Mouse (Mus musculus) stomach, postnatal 0 days (tissue): ENCODE results near the gene Tubg1. TPM values are rescaled to one million over a fixed set of nuclear protein-coding genes. Genes with fewer than 3 reads are reported as not detected.

ENCODE experiments used
- ATAC-seq: fragments of 200-750 bp; cut with Nextera tagmentation; 2 replicates; pipeline ENCODE4 v1.8.0; 2017; ENCODE audit not compliant: low FRiP score, low TSS enrichment
- DNase-seq: peaks from one replicate; pipeline ENCODE4 v3.0.0-alpha.2; 2016; ENCODE audit warnings: low spot score
- H3K27ac ChIP-seq: fragments of 300-500 bp; sonication (generic); replicated peaks from 2 replicates; pipeline ENCODE4 v1.5.1; 2014; ENCODE audit warnings: mild to moderate bottlenecking, control low read depth
- H3K27me3 ChIP-seq: fragments of 300-500 bp; sonication (generic); 2 replicates; pipeline ENCODE4 v1.6.1; 2014; ENCODE audit warnings: low read length; ENCODE audit not compliant: control insufficient read depth, insufficient read depth
- H3K36me3 ChIP-seq: fragments of 300-500 bp; sonication (generic); 2 replicates; pipeline ENCODE4 v1.6.1; 2014; ENCODE audit warnings: low read length, mixed read lengths; ENCODE audit not compliant: control insufficient read depth, insufficient read depth
- H3K4me1 ChIP-seq: fragments of 300-500 bp; sonication (generic); replicated peaks from 2 replicates; pipeline ENCODE4 v1.6.1; 2014; ENCODE audit warnings: antibody characterized with exemption; ENCODE audit not compliant: control insufficient read depth, insufficient read depth
- H3K4me2 ChIP-seq: fragments of 300-500 bp; sonication (generic); replicated peaks from 2 replicates; pipeline ENCODE4 v1.6.1; 2014; ENCODE audit warnings: low read depth, mild to moderate bottlenecking, control low read depth, moderate library complexity
- H3K4me3 ChIP-seq: fragments of 300-500 bp; sonication (generic); 2 replicates; pipeline ENCODE4 v1.5.1; 2014; ENCODE audit warnings: low read depth, low read length, control low read depth
- H3K9ac ChIP-seq: fragments of 300-500 bp; sonication (generic); 2 replicates; pipeline ENCODE4 v1.6.1; 2014; ENCODE audit warnings: mild to moderate bottlenecking, low read length, control low read depth, mixed read lengths
- H3K9me3 ChIP-seq: fragments of 300-500 bp; sonication (generic); 2 replicates; pipeline ENCODE4 v1.6.1; 2016; ENCODE audit warnings: low read length; ENCODE audit not compliant: control insufficient read depth
- CTCF ChIP-seq: IDR thresholded peaks from 2 replicates; pipeline ENCODE4 v1.5.1; 2016; ENCODE audit warnings: antibody characterized with exemption, low read depth, mild to moderate bottlenecking, moderate library complexity
- EP300 ChIP-seq: optimal IDR thresholded peaks from 2 replicates; pipeline ENCODE3; 2016; ENCODE audit warnings: antibody characterized with exemption
- WGBS: fragments of 180-500 bp; shearing (Covaris S2); extraction: QIAGEN DNeasy Blood & Tissue Kit; methylation state at CpG from one replicate; pipeline ENCODE4 v1.1.7; 2014; 5-methylcytosine and 5-hydroxymethylcytosine counted together
- polyA plus RNA-seq: library from polyadenylated mRNA; unstranded; fragments of >200 nt; fragmentation: Nextera tagmentation; extraction: Ambion mirVana; gene quantifications from 2 replicates; pipeline ENCODE4 v1.2.1, GENCODE M21; 2015

Gene Tubg1
- 29.7 and 29.8 TPM in 2 replicates for polyA plus RNA-seq

GRCm38 (mm10) chr11:101119761-101120544 is at the start of gene Tubg1, which contains the start of gene Retreg3:
TSS of gene Tubg1 (plus strand) at chr11:101119938.
TSS of gene Retreg3 (minus strand) at chr11:101119893.
- WGBS, result under 1% methylated on average over 61 of the region's 61 CpGs
- H3K27ac ChIP-seq, result peak within 1 kb of the TSS; percentile 92
- DNase-seq (peak; percentile 99), ATAC-seq (peak; percentile 96)
- H3K4me2 ChIP-seq, result peak within 1 kb of the TSS; percentile 86
- peak within 1 kb of the TSS; percentile 88 for H3K4me3 ChIP-seq
- no peak for TF ChIP-seq EP300
- H3K27me3 ChIP-seq, result no peaks in the 10 kb centered on the region
- H3K36me3 ChIP-seq, result 0 out of 2 replicates have a peak, but pooled peaks cover 2% of the 10 kb centered on the region
- no peaks in the 10 kb centered on the region for H3K9me3 ChIP-seq
- peaks cover 13% of the 10 kb centered on the region for H3K4me1 ChIP-seq
- peak within 1 kb of the TSS; percentile 94 for H3K9ac ChIP-seq

GRCm38 (mm10) chr11:101070189-101070527 is 49.6 kb upstream of the Tubg1 start:
- ATAC-seq (peak; percentile 65), DNase-seq (no peak)
- no peak for TF ChIP-seq CTCF
- no peak for TF ChIP-seq EP300
- Histone ChIP-seq H3K9ac (peak overlapping the region; percentile 75), H3K4me2 (peak overlapping the region; percentile 99), H3K36me3 (no peaks in the 10 kb centered on the region; the same call in 1 of the 2 replicates), H3K27ac (peak overlapping the region; percentile 61), H3K27me3 (no peaks in the 10 kb centered on the region), H3K9me3 (no peaks in the 10 kb centered on the region), H3K4me3 (peak overlapping the region; percentile 73), H3K4me1 (no peaks in the 10 kb centered on the region; the same call in 1 of the 2 replicates)
- WGBS, result 1% methylated on average over 36 of the region's 36 CpGs

- Histone ChIP-seq H3K4me2 (no peak overlapping the region), H3K4me3 (no peak overlapping the region), H3K9ac (no peak overlapping the region; the same call in 1 of the 2 replicates), H3K27me3 (no peaks in the 10 kb centered on the region), H3K36me3 (no peaks in the 10 kb centered on the region; the same call in 1 of the 2 replicates), H3K27ac (no peak overlapping the region), H3K9me3 (no peaks in the 10 kb centered on the region), H3K4me1 (no peaks in the 10 kb centered on the region; the same call in 1 of the 2 replicates)
- TF ChIP-seq EP300, result no peak
- no peak for TF ChIP-seq CTCF
- DNase-seq (no peak), ATAC-seq (no peak)
- 76% methylated on average over 6 of the region's 6 CpGs for WGBS
Observed at GRCm38 (mm10) chr11:101070987-101071386, 48.8 kb upstream of the Tubg1 start.

GRCm38 (mm10) chr11:101071810-101072428 is 47.8 kb upstream of the Tubg1 start:
- WGBS, result 70% methylated on average over 14 of the region's 14 CpGs
- Histone ChIP-seq H3K4me3 (no peak overlapping the region), H3K27ac (no peak overlapping the region), H3K9ac (no peak overlapping the region), H3K36me3 (no peaks in the 10 kb centered on the region; the same call in 1 of the 2 replicates), H3K27me3 (no peaks in the 10 kb centered on the region), H3K9me3 (no peaks in the 10 kb centered on the region), H3K4me2 (no peak overlapping the region), H3K4me1 (no peaks in the 10 kb centered on the region; the same call in 1 of the 2 replicates)
- no peak for TF ChIP-seq CTCF
- TF ChIP-seq EP300, result no peak
- ATAC-seq (no peak), DNase-seq (no peak)

- TF ChIP-seq CTCF (no peak), EP300 (no peak)
- DNase-seq, result no peak
- Histone ChIP-seq H3K36me3 (no peaks in the 10 kb centered on the region), H3K27me3 (peaks cover 9% of the 10 kb centered on the region; the same call in 1 of the 2 replicates), H3K9ac (no peak within 1 kb of the TSS), H3K9me3 (no peaks in the 10 kb centered on the region), H3K4me2 (no peak within 1 kb of the TSS), H3K4me1 (no peaks in the 10 kb centered on the region; the same call in 1 of the 2 replicates), H3K4me3 (no peak within 1 kb of the TSS), H3K27ac (no peak within 1 kb of the TSS)
- no peak for ATAC-seq
- 74% methylated on average over 9 of the region's 9 CpGs for WGBS
Observed at GRCm38 (mm10) chr11:101078121-101078520, 41.6 kb upstream of the Tubg1 start, which contains the start of gene Hsd17b1. TSS of gene Hsd17b1 (plus strand) at chr11:101078411.
